Mouse (Mus musculus) lung, adult 2 months (tissue): ENCODE results near the gene Pitpnm2.

ENCODE experiments used
- CTCF ChIP-seq: fragments of 200-500 bp; IDR thresholded peaks from 2 replicates; pipeline ENCODE4 v1.5.1; 2011; ENCODE audit warnings: mild to moderate bottlenecking, low read length, control low read depth; ENCODE audit not compliant: insufficient read depth
- POLR2A ChIP-seq: fragments of 200-500 bp; IDR thresholded peaks from 2 replicates; pipeline ENCODE4 v1.6.1; 2011; ENCODE audit warnings: low read depth, mild to moderate bottlenecking, control low read depth, low read length, borderline replicate concordance; ENCODE audit errors: extremely low read depth

- TF ChIP-seq CTCF (no peak), POLR2A (no peak)
Measured at GRCm38 (mm10) chr5:124184898-124185701, 64.5 kb downstream of the Pitpnm2 start.
